Mouse (Mus musculus): Measurements from ENCODE around the gene Fam221a. TPM values are rescaled to one million over a fixed set of nuclear protein-coding genes. Genes with fewer than 3 reads are reported as not detected.

The Fam221a gene
- polyA plus RNA-seq (2015; fragmentation: Illumina TruSeq; extraction: RNeasy Lipid Tissue Mini Kit (QIAGEN cat#74804); ENCODE audit: low read depth, low replicate concordance): 1.8 TPM

DNA sequence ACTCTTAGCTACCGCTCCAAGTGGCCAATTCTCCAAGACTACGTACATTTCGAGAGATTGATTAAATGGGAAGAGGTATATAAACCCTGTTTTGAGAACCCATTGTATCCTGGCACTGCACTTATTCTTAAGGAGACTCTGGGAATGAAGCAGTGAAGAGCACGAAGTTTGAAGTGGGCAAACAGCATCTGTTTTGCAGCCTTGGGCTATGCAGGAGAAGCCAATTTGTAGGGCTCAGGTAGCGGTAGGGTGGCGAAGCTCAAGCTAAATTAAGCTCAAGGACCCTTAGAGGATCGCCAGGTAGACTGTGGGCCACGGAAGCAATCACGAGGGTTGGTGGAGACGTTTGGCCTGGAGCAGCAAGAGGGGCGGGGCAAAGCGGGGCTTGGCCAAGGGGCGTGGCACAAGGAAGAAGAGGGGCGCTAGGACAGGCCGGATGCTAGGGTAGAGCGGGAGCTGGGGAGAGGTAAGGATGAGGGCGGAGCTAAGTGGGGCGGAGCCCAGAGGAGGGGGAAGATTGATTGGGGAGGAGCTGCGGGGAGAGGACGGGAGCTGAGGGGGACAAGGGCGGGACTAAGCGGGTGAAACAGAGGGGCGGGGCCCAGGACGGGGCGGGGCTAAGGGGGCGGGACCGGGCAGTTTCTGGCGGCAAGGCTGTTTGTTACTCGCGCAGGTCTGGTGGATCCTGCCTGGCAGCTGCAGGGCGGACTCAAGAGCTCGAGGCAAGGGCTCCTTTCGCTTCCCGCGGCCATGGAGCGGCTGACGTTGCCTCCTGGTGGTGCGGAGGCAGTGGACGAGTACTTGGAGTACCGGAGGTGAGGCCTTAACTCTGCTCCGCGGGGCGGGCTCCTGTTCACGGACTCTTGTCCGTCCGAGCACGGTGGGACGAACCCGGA lies at the start of gene Fam221a:
Gene Fam221a, plus strand, starts transcription at position 581 of the 896 bp plus-strand sequence.

DNA sequence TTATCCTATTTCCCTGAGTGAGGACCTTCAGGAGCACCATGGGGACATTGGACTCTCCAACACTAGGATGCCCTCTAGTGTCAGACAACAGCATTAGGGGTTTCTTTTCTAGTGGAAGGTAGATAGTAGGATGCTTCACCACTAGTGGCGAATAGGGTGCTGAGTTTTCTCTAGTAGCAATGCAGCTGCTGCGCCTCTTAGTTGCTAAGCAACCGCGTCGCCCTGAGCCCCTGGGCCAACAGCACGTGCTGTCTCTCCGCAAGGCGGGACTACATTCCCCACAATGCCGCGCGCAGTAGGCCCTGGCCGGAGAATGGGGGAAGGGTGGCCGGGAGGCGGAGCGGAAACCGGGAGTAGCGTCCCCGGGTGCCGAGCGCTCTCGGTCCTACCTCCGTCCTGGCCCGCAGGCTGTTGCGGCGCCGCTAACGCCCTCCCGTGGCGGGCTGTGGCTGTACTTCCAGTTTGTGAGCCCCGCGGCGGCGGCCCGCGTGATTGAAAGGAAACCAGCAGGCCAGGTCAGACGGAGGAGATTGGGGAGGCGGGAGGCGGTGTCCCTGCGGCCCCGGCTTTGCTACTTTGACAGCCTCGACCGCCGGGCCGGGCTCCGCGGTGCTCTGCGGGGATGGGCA lies 48.5 kb upstream of the Fam221a start, which contains the start of gene Ccdc126:
Gene Ccdc126, plus strand, starts transcription at position 309 of the 629 bp plus-strand sequence.

DNA sequence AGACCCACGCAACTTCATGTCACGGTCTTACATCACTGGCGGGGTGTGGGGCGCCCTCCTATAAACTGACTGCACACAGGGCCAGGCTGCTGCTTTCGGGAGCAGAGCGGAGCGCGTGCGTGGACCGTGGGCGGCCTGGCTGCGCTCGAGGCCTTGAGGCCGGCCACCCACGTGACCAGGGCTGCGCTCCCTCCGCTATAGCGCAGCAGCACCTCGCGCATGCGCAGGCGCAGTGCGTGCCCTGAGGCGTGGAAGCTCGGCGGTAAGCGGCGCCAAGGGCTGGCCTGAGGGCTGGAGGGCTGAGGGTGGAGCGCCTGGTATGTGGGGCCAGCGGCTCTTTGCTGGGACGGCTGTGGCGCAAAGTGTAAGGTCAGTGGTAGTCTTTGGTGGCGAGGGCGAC lies 27.8 kb downstream of the Fam221a start, which contains the start of gene Stk31:
Gene Stk31, plus strand, starts transcription at position 289 of the 400 bp plus-strand sequence.

Other genes starting within 250 kb of the Fam221a start
- not detected for gene Igf2bp3, start 152.8 kb upstream of the Fam221a start, polyA plus RNA-seq (2015; fragmentation: Illumina TruSeq; extraction: RNeasy Lipid Tissue Mini Kit (QIAGEN cat#74804); ENCODE audit: low read depth, low replicate concordance)
- 106 TPM for gene Tra2a, start 103.7 kb upstream of the Fam221a start, polyA plus RNA-seq (2015; fragmentation: Illumina TruSeq; extraction: RNeasy Lipid Tissue Mini Kit (QIAGEN cat#74804); ENCODE audit: low read depth, low replicate concordance)
- gene Ccdc126, start 48.5 kb upstream of the Fam221a start, polyA plus RNA-seq (2015; fragmentation: Illumina TruSeq; extraction: RNeasy Lipid Tissue Mini Kit (QIAGEN cat#74804); ENCODE audit: low read depth, low replicate concordance): 14.2 TPM
- not detected for gene Stk31, start 27.9 kb downstream of the Fam221a start, polyA plus RNA-seq (2015; fragmentation: Illumina TruSeq; extraction: RNeasy Lipid Tissue Mini Kit (QIAGEN cat#74804); ENCODE audit: low read depth, low replicate concordance)